Mouse (Mus musculus): ENCODE results near the gene Zbtb1.

Gene Zbtb1

GRCm38 (mm10) chr12:76369978-76370830 is at the start of gene Zbtb1:
Gene Zbtb1, plus strand, starts transcription at chr12:76370266.
- peak; percentile 72 for DNase-seq

DNA sequence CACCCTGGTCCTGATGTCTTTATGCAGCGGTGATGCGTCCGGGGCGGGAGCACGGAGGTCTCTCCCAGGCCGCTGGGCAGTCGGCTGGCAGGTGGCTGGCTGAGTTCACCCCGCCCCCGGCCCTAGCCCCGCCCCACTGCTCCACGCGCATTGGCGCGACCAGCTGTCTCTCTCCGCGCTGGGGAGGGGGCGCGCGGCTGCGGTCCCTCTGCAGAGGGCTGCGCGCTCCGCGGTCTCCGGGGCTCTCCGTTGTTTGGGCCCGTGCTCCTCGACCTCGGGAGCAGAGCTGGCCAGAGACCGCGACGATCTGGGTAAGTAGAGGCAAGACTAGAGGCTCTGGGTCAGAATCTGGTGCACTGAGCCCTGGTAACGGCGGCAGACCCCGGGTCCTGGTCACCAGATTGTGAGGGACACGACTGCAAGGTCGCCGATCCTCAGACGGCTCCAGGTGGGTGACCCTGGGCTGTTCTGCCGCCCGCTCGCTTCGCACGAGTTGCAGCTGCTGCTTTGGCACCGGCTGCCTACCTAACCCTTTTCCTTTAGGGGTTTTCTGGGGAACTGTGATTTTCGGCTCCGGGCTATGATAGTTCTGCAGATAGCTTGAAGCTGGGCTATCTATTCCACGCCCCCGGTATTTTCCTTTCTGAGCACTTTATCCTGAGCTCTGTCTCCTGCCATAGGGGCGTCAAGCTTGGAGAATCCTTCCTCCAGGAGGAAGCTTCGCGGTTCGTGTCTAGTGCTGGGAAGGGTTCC is 45.2 kb upstream of the Zbtb1 start, which contains the start of gene Akap5:
Gene Akap5 (plus strand): TSS at position 213 of the 753 bp plus-strand sequence.
- DNase-seq: peak; percentile 80

DNA sequence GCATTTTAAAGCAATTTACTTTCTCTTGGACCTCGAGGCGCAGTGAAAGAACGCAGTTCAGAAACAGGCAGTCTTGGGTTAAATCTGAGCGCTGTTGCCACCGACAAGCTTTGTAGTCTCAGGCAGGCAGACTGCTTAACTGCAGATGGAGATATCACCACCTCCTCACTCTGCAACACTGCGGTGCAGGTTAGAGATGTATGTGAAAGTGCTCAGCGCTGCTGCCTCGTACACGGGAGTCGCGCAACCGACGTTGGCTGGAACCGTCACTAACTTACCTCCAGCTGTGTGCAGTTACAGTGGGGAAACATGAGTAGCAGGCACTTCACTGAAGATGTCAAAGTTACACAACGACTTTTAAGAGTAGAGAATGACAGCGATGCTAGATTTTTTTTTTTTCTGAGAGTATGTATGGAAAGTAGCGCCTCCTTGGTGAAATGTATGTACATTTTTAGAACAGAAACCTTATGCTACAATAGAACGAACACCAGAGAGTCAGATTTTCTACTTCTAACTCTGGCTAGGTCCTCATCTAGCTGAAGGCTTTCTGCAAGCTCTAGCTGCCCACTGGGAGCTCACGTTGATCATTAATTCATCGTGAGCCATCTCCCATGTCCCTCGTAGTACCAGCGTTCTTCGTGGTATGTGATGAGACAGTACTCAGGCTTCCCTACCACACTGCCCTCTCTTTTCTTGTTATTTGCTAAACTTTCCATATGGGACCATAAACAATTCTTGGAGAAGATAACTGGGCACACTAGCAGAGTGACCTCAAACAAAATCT is 43.4 kb upstream of the Zbtb1 start:
- no peak for DNase-seq

- no peak for DNase-seq
Observed at GRCm38 (mm10) chr12:76328567-76329354, 41.3 kb upstream of the Zbtb1 start.

DNA sequence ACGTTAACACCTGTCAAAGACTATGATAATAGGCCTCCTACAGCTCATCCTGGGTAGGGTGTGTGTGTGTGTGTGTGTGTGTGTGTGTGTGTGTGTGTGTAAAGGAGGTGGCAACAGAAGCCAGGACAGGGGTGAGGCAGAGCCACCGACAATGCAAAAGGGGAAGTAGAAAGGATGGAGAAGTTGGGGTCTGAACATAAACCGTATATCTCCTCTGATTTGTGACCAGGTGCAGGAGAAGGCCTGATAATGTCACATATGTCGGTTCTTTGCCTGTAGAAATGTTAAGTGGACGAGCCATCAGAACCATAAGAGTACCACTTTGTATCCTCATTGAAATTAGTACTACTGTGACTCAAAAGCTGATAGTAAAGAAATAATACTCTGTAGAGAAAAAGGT is 36.4 kb upstream of the Zbtb1 start:
- no peak for DNase-seq

GRCm38 (mm10) chr12:76335641-76336040 is 34.4 kb upstream of the Zbtb1 start:
- DNase-seq: no peak

GRCm38 (mm10) chr12:76336111-76336965 is 33.7 kb upstream of the Zbtb1 start:
- DNase-seq: no peak

GRCm38 (mm10) chr12:76341080-76341479 is 29.0 kb upstream of the Zbtb1 start:
- peak; percentile 68 for DNase-seq

DNA sequence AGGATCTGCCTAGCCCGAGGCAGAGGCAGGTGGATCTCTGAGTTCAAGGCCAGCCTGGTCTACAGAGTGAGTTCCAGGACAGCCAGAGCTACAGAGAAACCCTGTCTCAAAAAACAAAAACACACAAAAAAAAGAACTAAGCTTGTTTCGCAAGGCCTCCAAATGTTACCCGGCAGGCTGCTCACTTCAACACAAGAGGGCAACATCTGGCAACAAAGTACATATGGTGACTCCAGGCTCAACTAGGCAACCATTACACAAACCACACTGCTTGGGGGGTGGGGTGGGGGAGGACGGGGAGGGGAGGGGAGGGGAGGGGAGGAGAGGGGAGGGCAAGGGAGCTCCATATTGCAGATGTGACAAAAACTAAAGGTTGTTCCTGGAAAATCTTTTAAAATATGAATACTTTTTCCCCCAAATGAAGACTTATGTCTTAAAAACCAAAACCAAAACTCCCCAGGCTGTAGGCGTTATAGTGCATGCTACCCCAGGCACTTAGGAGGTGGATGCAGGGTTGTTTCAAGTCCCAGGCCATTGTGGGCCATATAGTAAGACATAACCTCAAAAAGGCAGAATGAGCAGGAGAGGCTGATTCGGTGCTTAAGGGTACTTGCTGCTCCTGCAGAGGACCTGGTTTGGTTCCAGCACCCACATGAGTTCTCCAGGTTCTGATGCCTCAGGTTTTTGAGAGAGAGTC is 24.2 kb upstream of the Zbtb1 start:
- no peak for DNase-seq

- no peak for DNase-seq
Observed at GRCm38 (mm10) chr12:76349680-76350220, 20.3 kb upstream of the Zbtb1 start.

- DNase-seq: no peak
Observed at GRCm38 (mm10) chr12:76360868-76361267, 9.2 kb upstream of the Zbtb1 start.

GRCm38 (mm10) chr12:76361405-76362302 is 8.4 kb upstream of the Zbtb1 start:
- no peak for DNase-seq

DNA sequence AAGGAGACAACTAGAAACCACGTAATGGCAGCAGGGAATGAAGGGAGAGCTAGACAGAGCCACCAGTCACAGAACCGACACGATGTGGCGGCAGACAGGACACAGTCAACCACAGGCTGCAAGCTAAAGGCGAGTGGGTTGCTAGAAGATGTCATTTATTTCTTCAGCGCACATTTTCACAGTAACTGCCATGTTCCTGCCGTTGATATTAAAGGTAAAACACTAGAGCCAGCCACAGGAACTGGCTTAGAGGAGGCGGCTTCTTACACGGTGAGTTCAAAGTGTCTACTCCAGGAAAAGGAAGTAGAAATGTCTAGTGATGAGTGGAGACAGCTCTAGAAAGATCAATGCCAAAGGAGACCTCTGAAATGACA is 7.8 kb upstream of the Zbtb1 start:
- no peak for DNase-seq

DNA sequence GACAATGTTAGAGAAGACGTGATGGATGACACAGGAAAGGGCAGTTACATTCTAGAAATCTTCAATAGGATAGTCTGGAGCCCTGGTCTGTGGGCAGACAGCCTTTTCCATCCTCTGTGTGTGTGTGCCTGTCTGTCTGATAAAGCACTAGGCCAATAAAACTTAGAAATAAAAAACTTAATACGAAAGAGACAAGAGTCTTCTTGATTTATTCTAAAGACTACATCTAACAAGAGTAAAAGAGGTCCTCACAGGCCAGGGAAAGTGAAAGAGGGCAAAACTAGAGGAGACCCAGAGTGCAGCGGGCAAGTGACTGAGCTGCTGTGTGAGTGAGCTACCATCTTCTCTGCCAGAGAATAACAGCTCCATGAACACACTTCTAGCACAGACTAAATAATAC is 3.8 kb upstream of the Zbtb1 start:
- no peak for DNase-seq

GRCm38 (mm10) chr12:76367096-76367995 is 2.7 kb upstream of the Zbtb1 start:
- DNase-seq: no peak

DNA sequence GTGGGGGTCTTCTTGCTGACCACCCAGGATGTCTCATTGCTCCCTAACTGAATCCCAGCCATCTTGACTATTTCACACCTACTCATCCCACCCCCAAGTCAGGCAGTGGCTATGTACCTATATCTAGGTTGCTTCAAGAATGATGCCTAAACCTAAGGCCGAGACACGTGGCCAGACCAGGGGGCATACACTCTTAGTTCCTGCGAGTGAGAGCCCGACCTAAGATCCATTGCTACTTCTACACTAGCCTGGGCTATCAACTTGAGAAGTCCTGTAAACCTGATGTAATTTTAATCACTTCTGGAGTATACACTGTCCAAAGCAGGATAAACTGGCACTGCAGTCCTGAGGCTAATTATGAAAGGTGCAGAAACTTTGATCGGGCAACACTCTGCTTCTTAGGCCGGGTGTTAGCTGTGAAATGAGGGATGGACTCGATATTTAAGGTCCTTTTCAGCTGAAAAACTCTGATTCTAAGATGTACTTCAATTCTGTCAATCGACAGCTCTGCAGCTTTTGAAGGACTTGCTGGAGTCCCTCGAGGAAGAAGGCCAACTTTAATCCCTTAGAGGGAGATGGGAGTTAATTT is 1.8 kb upstream of the Zbtb1 start:
- DNase-seq: no peak

GRCm38 (mm10) chr12:76368790-76369205 is 1.3 kb upstream of the Zbtb1 start:
- peak; percentile 72 for DNase-seq
